Mouse (Mus musculus) forebrain, embryonic 14.5 days (tissue): ENCODE measurements around the gene Dhx37. TPM values are rescaled to one million over a fixed set of nuclear protein-coding genes. Genes with fewer than 3 reads are reported as not detected.
"Not testable (repeated sequence)": the region's sequence is repeated elsewhere in the genome, so short reads cannot be mapped to it uniquely, and the experiment has no call there.

Experiments
- ATAC-seq: fragments of 200-750 bp; cut with Nextera tagmentation; 2 replicates; pipeline ENCODE4 v1.8.0; 2017; ENCODE audit warnings: mild to moderate bottlenecking, moderate library complexity
- DNase-seq: peaks from one replicate; pipeline ENCODE4 v3.0.0-alpha.2; 2015; ENCODE audit warnings: low spot score
- H3K27ac ChIP-seq: fragments of 300-500 bp; sonication (generic); 2 replicates; pipeline ENCODE4 v1.5.1; 2014; ENCODE audit warnings: low read depth, mild to moderate bottlenecking, control low read depth, low read length, moderate library complexity
- H3K27me3 ChIP-seq: fragments of 300-500 bp; sonication (generic); replicated peaks from 2 replicates; pipeline ENCODE4 v1.6.1; 2014; ENCODE audit warnings: low read length, control low read depth, mixed read lengths; ENCODE audit not compliant: control insufficient read depth, insufficient read depth
- H3K36me3 ChIP-seq: fragments of 300-500 bp; sonication (generic); 2 replicates; pipeline ENCODE4 v1.6.1; 2014; ENCODE audit warnings: low read length, control low read depth; ENCODE audit not compliant: control insufficient read depth, insufficient read depth
- H3K4me1 ChIP-seq: fragments of 300-500 bp; sonication (generic); 2 replicates; pipeline ENCODE4 v1.6.1; 2014; ENCODE audit warnings: antibody characterized with exemption, low read length, control low read depth; ENCODE audit not compliant: control insufficient read depth, insufficient read depth
- H3K4me2 ChIP-seq: fragments of 300-500 bp; sonication (generic); 2 replicates; pipeline ENCODE4 v1.6.1; 2014; ENCODE audit warnings: mild to moderate bottlenecking, control low read depth, low read length
- H3K4me3 ChIP-seq: fragments of 300-500 bp; sonication (generic); 2 replicates; pipeline ENCODE4 v1.5.1; 2014; ENCODE audit warnings: low read depth, low read length, control low read depth
- H3K9ac ChIP-seq: fragments of 300-500 bp; sonication (generic); 2 replicates; pipeline ENCODE4 v1.6.1; 2014; ENCODE audit warnings: mild to moderate bottlenecking, low read length, control low read depth, moderate library complexity
- H3K9me3 ChIP-seq: fragments of 300-500 bp; sonication (generic); replicated peaks from 2 replicates; pipeline ENCODE4 v1.6.1; 2016; ENCODE audit warnings: low read length, control low read depth, mixed read lengths; ENCODE audit not compliant: control insufficient read depth
- WGBS: fragments of 180-500 bp; shearing (Covaris S2); extraction: QIAGEN DNeasy Blood & Tissue Kit; methylation state at CpG from one replicate; pipeline ENCODE4 v1.1.7; 2014; 5-methylcytosine and 5-hydroxymethylcytosine counted together
- polyA plus RNA-seq: library from polyadenylated mRNA; unstranded; fragments of >200 nt; fragmentation: Nextera tagmentation; extraction: Ambion mirVana; gene quantifications from 2 replicates; pipeline ENCODE4 v1.2.1, GENCODE M21; 2014

Gene Dhx37
- polyA plus RNA-seq, 1 experiment from 2014 or later, result 4.7 TPM

GRCm38 (mm10) chr5:125392176-125392575 lies 41.7 kb downstream of the Dhx37 start:
- not testable (repeated sequence) for DNase-seq, H3K4me3 ChIP-seq, ATAC-seq, H3K27me3 ChIP-seq, H3K4me2 ChIP-seq, H3K9me3 ChIP-seq, H3K36me3 ChIP-seq, H3K9ac ChIP-seq
- Histone ChIP-seq H3K4me1 (peaks cover 26% of the 10 kb centered on the region), H3K27ac (peak overlapping the region; percentile 98)
- WGBS, result 92% methylated on average over 4 of the region's 4 CpGs

GRCm38 (mm10) chr5:125391609-125392008 lies 42.3 kb downstream of the Dhx37 start:
- no peak for ATAC-seq
- Histone ChIP-seq H3K4me2 (no peak overlapping the region), H3K36me3 (0 out of 2 replicates have a peak, but pooled peaks cover 6% of the 10 kb centered on the region), H3K4me3 (no peak overlapping the region), H3K27ac (no peak overlapping the region; the same call in 1 of the 2 replicates), H3K9ac (no peak overlapping the region), H3K9me3 (no peaks in the 10 kb centered on the region), H3K27me3 (no peaks in the 10 kb centered on the region), H3K4me1 (peaks cover 26% of the 10 kb centered on the region)
- WGBS, result 79% methylated on average over 5 of the region's 5 CpGs
- DNase-seq, result peak; percentile 53

GRCm38 (mm10) chr5:125390906-125391477 lies 42.9 kb downstream of the Dhx37 start:
- H3K27ac ChIP-seq, result no peak overlapping the region
- H3K4me2 ChIP-seq, result no peak overlapping the region
- no peak for ATAC-seq
- DNase-seq, result no peak
- H3K27me3 ChIP-seq, result no peaks in the 10 kb centered on the region
- peaks cover 7% of the 10 kb centered on the region; the same call in 1 of the 2 replicates for H3K36me3 ChIP-seq
- no peaks in the 10 kb centered on the region for H3K9me3 ChIP-seq
- peaks cover 26% of the 10 kb centered on the region for H3K4me1 ChIP-seq
- WGBS, result 96% methylated on average over 3 of the region's 3 CpGs
- no peak overlapping the region for H3K4me3 ChIP-seq
- no peak overlapping the region for H3K9ac ChIP-seq

GRCm38 (mm10) chr5:125389579-125390441 lies 44.1 kb downstream of the Dhx37 start, which contains the start of gene Ubc:
Gene Ubc (minus strand): TSS chr5:125390202.
- DNase-seq (peak; percentile 92), ATAC-seq (peak; percentile 42)
- H3K4me3 ChIP-seq, result peak within 1 kb of the TSS; percentile 100
- no peaks in the 10 kb centered on the region for H3K27me3 ChIP-seq
- peaks cover 18% of the 10 kb centered on the region for H3K36me3 ChIP-seq
- H3K27ac ChIP-seq, result peak within 1 kb of the TSS; percentile 97
- H3K9me3 ChIP-seq, result no peaks in the 10 kb centered on the region
- peaks cover 25% of the 10 kb centered on the region for H3K4me1 ChIP-seq
- peak within 1 kb of the TSS; percentile 98 for H3K9ac ChIP-seq
- peak within 1 kb of the TSS; percentile 99 for H3K4me2 ChIP-seq
- under 1% methylated on average over 68 of the region's 69 CpGs for WGBS

GRCm38 (mm10) chr5:125389131-125389578 lies 44.8 kb downstream of the Dhx37 start, which contains the start of gene Gm10382:
Gene Gm10382 (plus strand): TSS chr5:125389322.
- H3K4me3 ChIP-seq, result peak within 1 kb of the TSS; percentile 100
- H3K36me3 ChIP-seq, result peaks cover 25% of the 10 kb centered on the region
- DNase-seq (peak; percentile 69), ATAC-seq (peak; percentile 16)
- H3K4me2 ChIP-seq, result peak within 1 kb of the TSS; percentile 99
- H3K9me3 ChIP-seq, result no peaks in the 10 kb centered on the region
- peak within 1 kb of the TSS; percentile 97 for H3K27ac ChIP-seq
- WGBS, result 0% methylated on average over 41 of the region's 41 CpGs
- no peaks in the 10 kb centered on the region for H3K27me3 ChIP-seq
- H3K9ac ChIP-seq, result peak within 1 kb of the TSS; percentile 98
- peaks cover 21% of the 10 kb centered on the region for H3K4me1 ChIP-seq

GRCm38 (mm10) chr5:125388358-125389092 lies 45.4 kb downstream of the Dhx37 start:
- Histone ChIP-seq H3K4me1 (peaks cover 17% of the 10 kb centered on the region), H3K36me3 (peaks cover 29% of the 10 kb centered on the region), H3K27me3 (no peaks in the 10 kb centered on the region), H3K9ac (peak overlapping the region; percentile 98), H3K9me3 (no peaks in the 10 kb centered on the region), H3K4me2 (peak overlapping the region; percentile 99), H3K27ac (peak overlapping the region; percentile 97; the same call in 1 of the 2 replicates), H3K4me3 (peak overlapping the region; percentile 100)
- DNase-seq, result no peak
- no peak for ATAC-seq
- WGBS, result 26% methylated on average over 13 of the region's 13 CpGs

GRCm38 (mm10) chr5:125387295-125387694 lies 46.6 kb downstream of the Dhx37 start:
- 84% methylated on average over 4 of the region's 6 CpGs for WGBS
- H3K4me2 ChIP-seq, result not testable (repeated sequence)

GRCm38 (mm10) chr5:125385215-125385940 lies 48.5 kb downstream of the Dhx37 start:
- Histone ChIP-seq H3K36me3 (peaks cover 29% of the 10 kb centered on the region), H3K4me3 (no peak overlapping the region), H3K9ac (no peak overlapping the region), H3K27me3 (no peaks in the 10 kb centered on the region), H3K4me1 (peaks cover 12% of the 10 kb centered on the region), H3K27ac (no peak overlapping the region), H3K4me2 (no peak overlapping the region), H3K9me3 (no peaks in the 10 kb centered on the region)
- DNase-seq (no peak), ATAC-seq (no peak)
- WGBS, result 70% methylated on average over 8 of the region's 8 CpGs

More at GRCm38 (mm10) chr5:125387295-125387694, 46.6 kb downstream of the Dhx37 start:
- H3K4me1 ChIP-seq, result peaks cover 13% of the 10 kb centered on the region
- DNase-seq, H3K27me3 ChIP-seq, ATAC-seq, H3K4me3 ChIP-seq, H3K9ac ChIP-seq, H3K27ac ChIP-seq, H3K9me3 ChIP-seq: not testable (repeated sequence)
- H3K36me3 ChIP-seq, result peaks cover 29% of the 10 kb centered on the region
